ENCODE assay signal across 12 mouse cellular contexts in genomic region chr15:12760747-12761146, GRCm38 (mm10).
"Had no signal": no experiment of that assay in that cellular context is flagged by ENCODE, and none has a peak within 500 bp of the region (broad histone marks: within the 10 kb centered on the region; RNA-seq: fewer than 3 reads in every experiment).

No protein-coding gene starts in this region.

- ATAC-seq: lung, postnatal 0 days; midbrain, embryonic 13.5 days had no signal

- H3K27ac ChIP-seq: limb, embryonic 10.5 days; liver, embryonic 15.5 days; midbrain, embryonic 13.5 days; neural tube, embryonic 15.5 days; stomach, postnatal 0 days had no signal

- H3K4me2 ChIP-seq: liver, embryonic 11.5 days; liver, embryonic 15.5 days; midbrain, embryonic 13.5 days; neural tube, embryonic 15.5 days had no signal

- H3K4me3 ChIP-seq: limb, embryonic 10.5 days; liver, embryonic 15.5 days; midbrain, embryonic 13.5 days; myocyte; neural tube, embryonic 15.5 days had no signal

- H3K9ac ChIP-seq: liver, embryonic 15.5 days; midbrain, embryonic 13.5 days; neural tube, embryonic 15.5 days had no signal

- H3K36me3 ChIP-seq: limb, embryonic 10.5 days; liver, embryonic 15.5 days; midbrain, embryonic 13.5 days; neural tube, embryonic 15.5 days had no signal

- H3K4me1 ChIP-seq: liver, embryonic 15.5 days had no signal

- H3K9me3 ChIP-seq: limb, embryonic 10.5 days; liver, embryonic 15.5 days; midbrain, embryonic 13.5 days; neural tube, embryonic 15.5 days had no signal

- H3K27me3 ChIP-seq: liver, embryonic 15.5 days; midbrain, embryonic 13.5 days; neural tube, embryonic 15.5 days had no signal

- DNase-seq: kidney, postnatal 10 days; lung, adult 2 months; lung, postnatal 36 days; thymus, postnatal 4 days had no signal
